Mouse (Mus musculus): Measurements from ENCODE around the gene Gjc1. TPM values are rescaled to one million over a fixed set of nuclear protein-coding genes. Genes with fewer than 3 reads are reported as not detected.

Gene Gjc1
- 117 and 118 TPM in 2 replicates for polyA plus RNA-seq (2016; fragmentation: Nextera tagmentation; extraction: Ambion mirVana)

- H3K27ac ChIP-seq = peak within 1 kb of the TSS; percentile 100
- H3K9me3 ChIP-seq = no peaks in the 10 kb centered on the region
- H3K27me3 ChIP-seq = no peaks in the 10 kb centered on the region
- H3K4me2 ChIP-seq = peak within 1 kb of the TSS; percentile 75
- H3K9ac ChIP-seq (replicated peaks) = peak within 1 kb of the TSS; percentile 99
- under 1% methylated on average over 80 of the region's 97 CpGs for WGBS
- peaks cover 40% of the 10 kb centered on the region for H3K4me1 ChIP-seq (replicated peaks)
- H3K36me3 ChIP-seq = peaks cover 3% of the 10 kb centered on the region; the same call in 1 of the 2 replicates
- ATAC-seq (ENCODE audit: insufficient number of reproducible peaks, insufficient read depth, low FRiP score, low TSS enrichment, low read depth) = peak; percentile 75
- peak within 1 kb of the TSS; percentile 74 for H3K4me3 ChIP-seq (replicated peaks)
These were observed at the start of gene Gjc1 for GRCm38 (mm10) chr11:102819021-102819782. TSS of gene Gjc1 (minus strand) at chr11:102819700.

- H3K9me3 ChIP-seq = no peaks in the 10 kb centered on the region
- no peaks in the 10 kb centered on the region for H3K27me3 ChIP-seq
- no peak overlapping the region for H3K4me2 ChIP-seq
- H3K9ac ChIP-seq (replicated peaks) = no peak overlapping the region
- H3K36me3 ChIP-seq = peaks cover 95% of the 10 kb centered on the region
- ATAC-seq (ENCODE audit: insufficient number of reproducible peaks, insufficient read depth, low FRiP score, low TSS enrichment, low read depth) = no peak
- no peak overlapping the region for H3K4me3 ChIP-seq (replicated peaks)
- WGBS = 53% methylated on average over 4 of the region's 4 CpGs
- H3K27ac ChIP-seq = no peak overlapping the region
- no peaks in the 10 kb centered on the region for H3K4me1 ChIP-seq (replicated peaks)
These were observed 44.8 kb upstream of the Gjc1 start for GRCm38 (mm10) chr11:102864272-102864671.

- H3K4me1 ChIP-seq (replicated peaks) = peaks cover 21% of the 10 kb centered on the region
- 92% methylated on average over 8 of the region's 8 CpGs for WGBS
- H3K27ac ChIP-seq = no peak overlapping the region
- ATAC-seq (ENCODE audit: insufficient number of reproducible peaks, insufficient read depth, low FRiP score, low TSS enrichment, low read depth) = no peak
- no peak overlapping the region for H3K4me3 ChIP-seq (replicated peaks)
- no peaks in the 10 kb centered on the region for H3K27me3 ChIP-seq
- H3K4me2 ChIP-seq = no peak overlapping the region
- peaks cover 85% of the 10 kb centered on the region for H3K36me3 ChIP-seq
- no peaks in the 10 kb centered on the region for H3K9me3 ChIP-seq
- H3K9ac ChIP-seq (replicated peaks) = no peak overlapping the region
These were observed 40.4 kb upstream of the Gjc1 start for GRCm38 (mm10) chr11:102859933-102860332.

GRCm38 (mm10) chr11:102858951-102859350, 39.5 kb upstream of the Gjc1 start:
- no peak overlapping the region for H3K27ac ChIP-seq
- H3K9me3 ChIP-seq = no peaks in the 10 kb centered on the region
- ATAC-seq (ENCODE audit: insufficient number of reproducible peaks, insufficient read depth, low FRiP score, low TSS enrichment, low read depth) = no peak
- H3K27me3 ChIP-seq = no peaks in the 10 kb centered on the region
- 89% methylated on average over 11 of the region's 11 CpGs for WGBS
- peaks cover 90% of the 10 kb centered on the region for H3K36me3 ChIP-seq
- no peak overlapping the region for H3K9ac ChIP-seq (replicated peaks)
- H3K4me2 ChIP-seq = no peak overlapping the region
- H3K4me1 ChIP-seq (replicated peaks) = peaks cover 21% of the 10 kb centered on the region
- H3K4me3 ChIP-seq (replicated peaks) = no peak overlapping the region

DNA sequence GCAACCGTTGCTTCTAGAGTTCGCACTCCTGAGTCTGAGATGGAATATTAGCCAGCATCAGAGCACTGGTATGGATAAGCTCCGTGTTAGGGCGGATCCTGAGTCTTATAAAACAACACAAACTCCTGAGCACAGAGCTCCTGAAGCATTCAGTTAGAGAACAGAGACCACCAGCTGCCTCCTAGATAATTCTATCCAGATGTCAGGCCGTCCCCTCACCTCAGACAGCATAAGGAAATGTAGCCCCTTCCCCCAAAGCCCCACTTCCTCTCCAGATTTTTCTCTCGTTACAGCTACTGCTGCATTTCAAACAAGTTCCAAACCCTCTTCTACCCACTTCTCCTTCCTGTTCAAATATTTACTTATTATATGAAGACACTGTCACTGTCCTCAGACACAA, 36.4 kb upstream of the Gjc1 start:
- 26% methylated on average over 6 of the region's 6 CpGs for WGBS

GRCm38 (mm10) chr11:102853760-102854159, 34.3 kb upstream of the Gjc1 start:
- Histone ChIP-seq H3K9ac (replicated peaks) (no peak overlapping the region), H3K4me3 (replicated peaks) (no peak overlapping the region), H3K27ac (no peak overlapping the region), H3K4me1 (replicated peaks) (peaks cover 21% of the 10 kb centered on the region), H3K4me2 (no peak overlapping the region), H3K36me3 (peaks cover 90% of the 10 kb centered on the region), H3K27me3 (no peaks in the 10 kb centered on the region), H3K9me3 (no peaks in the 10 kb centered on the region)
- no peak for ATAC-seq (ENCODE audit: insufficient number of reproducible peaks, insufficient read depth, low FRiP score, low TSS enrichment, low read depth)

More for the DNA sequence above, 36.4 kb upstream of the Gjc1 start:
- Histone ChIP-seq H3K4me1 (replicated peaks) (peaks cover 21% of the 10 kb centered on the region), H3K27me3 (no peaks in the 10 kb centered on the region), H3K36me3 (peaks cover 90% of the 10 kb centered on the region), H3K4me2 (no peak overlapping the region), H3K4me3 (replicated peaks) (no peak overlapping the region), H3K9ac (replicated peaks) (no peak overlapping the region), H3K9me3 (no peaks in the 10 kb centered on the region), H3K27ac (peak overlapping the region; percentile 66)
- ATAC-seq (ENCODE audit: insufficient number of reproducible peaks, insufficient read depth, low FRiP score, low TSS enrichment, low read depth) = 0 out of 2 replicates have a peak, but pooled peaks have one; percentile 37

GRCm38 (mm10) chr11:102851883-102852282, 32.4 kb upstream of the Gjc1 start:
- Histone ChIP-seq H3K9ac (replicated peaks) (no peak overlapping the region), H3K4me2 (no peak overlapping the region), H3K4me3 (replicated peaks) (no peak overlapping the region), H3K4me1 (replicated peaks) (peaks cover 16% of the 10 kb centered on the region), H3K9me3 (no peaks in the 10 kb centered on the region), H3K27me3 (no peaks in the 10 kb centered on the region), H3K27ac (no peak overlapping the region), H3K36me3 (peaks cover 91% of the 10 kb centered on the region)
- 0 out of 2 replicates have a peak, but pooled peaks have one; percentile 67 for ATAC-seq (ENCODE audit: insufficient number of reproducible peaks, insufficient read depth, low FRiP score, low TSS enrichment, low read depth)
- 68% methylated on average over 5 of the region's 5 CpGs for WGBS

DNA sequence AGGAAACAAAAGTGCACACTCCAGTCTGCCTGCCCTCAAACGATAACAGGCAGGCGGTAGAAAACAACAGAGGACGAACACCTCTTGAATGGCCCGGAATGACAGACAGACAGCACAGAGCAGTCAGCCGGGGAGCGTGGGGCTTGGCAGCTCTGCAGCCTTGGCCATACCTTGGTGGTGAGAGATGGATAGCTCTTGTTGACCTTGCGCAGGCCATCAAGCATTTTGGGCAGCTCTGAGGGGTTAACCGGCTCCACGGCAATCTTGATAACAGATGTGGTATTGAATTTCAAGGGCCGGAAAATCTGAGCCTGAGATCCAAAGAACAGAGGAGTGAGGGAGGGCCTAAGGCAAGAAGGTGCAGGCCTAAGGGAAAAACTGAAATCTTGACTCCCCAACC, 26.4 kb upstream of the Gjc1 start:
- ATAC-seq (ENCODE audit: insufficient number of reproducible peaks, insufficient read depth, low FRiP score, low TSS enrichment, low read depth) = no peak
- no peak overlapping the region for H3K27ac ChIP-seq
- H3K4me3 ChIP-seq (replicated peaks) = no peak overlapping the region
- H3K9me3 ChIP-seq = no peaks in the 10 kb centered on the region
- no peaks in the 10 kb centered on the region for H3K27me3 ChIP-seq
- H3K4me1 ChIP-seq (replicated peaks) = no peaks in the 10 kb centered on the region
- 72% methylated on average over 10 of the region's 10 CpGs for WGBS
- H3K9ac ChIP-seq (replicated peaks) = no peak overlapping the region
- no peak overlapping the region for H3K4me2 ChIP-seq
- H3K36me3 ChIP-seq = peaks cover 100% of the 10 kb centered on the region

DNA sequence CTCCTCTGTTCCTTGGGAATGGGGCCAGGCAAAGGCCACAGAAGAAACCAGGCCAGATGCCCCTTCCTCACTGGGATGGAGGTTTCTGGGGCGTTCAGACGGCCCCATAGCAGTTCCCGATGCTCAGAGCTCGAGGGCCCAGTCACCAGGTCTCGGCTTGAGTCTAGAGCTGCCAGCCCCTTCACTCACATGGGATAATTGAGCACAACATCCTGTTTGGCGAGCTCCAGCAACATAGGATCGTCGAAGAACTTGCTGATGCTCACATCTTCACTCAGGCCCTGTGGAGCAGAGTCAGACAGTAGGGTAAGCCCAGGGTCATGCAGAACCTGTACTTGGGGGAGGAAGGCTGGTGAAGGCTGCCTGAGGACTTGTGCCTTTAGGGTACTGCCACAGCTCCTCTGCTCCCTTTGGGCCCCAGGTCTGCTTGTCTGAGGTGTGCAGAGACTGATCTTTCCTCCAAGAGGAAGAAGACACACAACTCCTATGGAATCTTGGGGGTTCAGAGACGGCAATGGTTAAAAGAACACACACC, 19.2 kb upstream of the Gjc1 start:
- ATAC-seq (ENCODE audit: insufficient number of reproducible peaks, insufficient read depth, low FRiP score, low TSS enrichment, low read depth) = no peak

GRCm38 (mm10) chr11:102838126-102838525, 18.6 kb upstream of the Gjc1 start:
- WGBS = 89% methylated on average over 2 of the region's 2 CpGs
- Histone ChIP-seq H3K27me3 (no peaks in the 10 kb centered on the region), H3K4me1 (replicated peaks) (0 out of 2 replicates have a peak, but pooled peaks cover under 1% of the 10 kb centered on the region), H3K9me3 (no peaks in the 10 kb centered on the region), H3K36me3 (peaks cover 70% of the 10 kb centered on the region), H3K4me2 (no peak overlapping the region), H3K27ac (no peak overlapping the region), H3K4me3 (replicated peaks) (no peak overlapping the region), H3K9ac (replicated peaks) (no peak overlapping the region)
- no peak for ATAC-seq (ENCODE audit: insufficient number of reproducible peaks, insufficient read depth, low FRiP score, low TSS enrichment, low read depth)

More for the DNA sequence above, 19.2 kb upstream of the Gjc1 start:
- H3K4me2 ChIP-seq = no peak overlapping the region
- WGBS = 88% methylated on average over 9 of the region's 9 CpGs
- H3K9me3 ChIP-seq = no peaks in the 10 kb centered on the region
- H3K27ac ChIP-seq = no peak overlapping the region
- H3K36me3 ChIP-seq = peaks cover 75% of the 10 kb centered on the region
- no peak overlapping the region for H3K9ac ChIP-seq (replicated peaks)
- H3K4me1 ChIP-seq (replicated peaks) = no peaks in the 10 kb centered on the region
- no peaks in the 10 kb centered on the region for H3K27me3 ChIP-seq
- H3K4me3 ChIP-seq (replicated peaks) = no peak overlapping the region

DNA sequence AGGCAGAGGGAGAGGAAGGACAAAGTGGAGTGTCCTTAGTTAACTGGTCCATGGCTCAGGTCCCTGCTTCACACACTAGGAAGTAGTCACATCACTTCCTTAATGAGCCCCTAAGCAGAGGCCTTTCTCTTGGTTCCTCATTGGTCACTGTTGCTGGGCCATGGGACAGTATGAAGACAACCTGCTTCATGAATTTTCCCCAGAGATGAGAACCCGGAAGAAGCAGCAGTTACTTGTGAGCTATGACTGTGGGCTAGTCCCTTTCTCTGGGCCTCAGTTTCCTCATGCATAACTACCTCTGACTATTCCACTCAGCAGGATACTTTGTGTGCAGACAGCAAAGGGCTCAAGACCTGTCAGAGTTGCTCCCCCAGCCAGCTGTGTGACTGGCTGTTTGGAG, 17.9 kb upstream of the Gjc1 start:
- Histone ChIP-seq H3K36me3 (peaks cover 62% of the 10 kb centered on the region), H3K9ac (replicated peaks) (no peak overlapping the region), H3K4me1 (replicated peaks) (0 out of 2 replicates have a peak, but pooled peaks cover 4% of the 10 kb centered on the region), H3K4me2 (no peak overlapping the region), H3K27ac (no peak overlapping the region), H3K4me3 (replicated peaks) (no peak overlapping the region), H3K9me3 (no peaks in the 10 kb centered on the region), H3K27me3 (no peaks in the 10 kb centered on the region)
- WGBS = 86% methylated on average over 1 of the region's 1 CpGs
- ATAC-seq (ENCODE audit: insufficient number of reproducible peaks, insufficient read depth, low FRiP score, low TSS enrichment, low read depth) = no peak

Data from limb, embryonic 12.5 days (tissue).